Mouse (Mus musculus): ENCODE measurements around the gene Scn2b.

Gene Scn2b

GRCm38 (mm10) chr9:45173475-45173874, 55.9 kb downstream of the Scn2b start:
- DNase-seq (ENCODE audit: low spot score): no peak

GRCm38 (mm10) chr9:45179282-45179681, 61.7 kb downstream of the Scn2b start:
- no peak for DNase-seq (ENCODE audit: low spot score)

Data from ovary, postnatal 14 days (tissue).